Mouse (Mus musculus) testis, postnatal 14 days (tissue): ENCODE measurements at regions not wholly inside any gene's neighbourhood (a gene's known extent, or its start where the extent isn't known, plus 50 kb on each side); places are given as distances from the start of the nearest gene placed in this dataset.

ENCODE experiments used
- DNase-seq: peaks from one replicate; pipeline ENCODE4 v3.0.0; 2021; ENCODE audit warnings: low spot score

- DNase-seq: no peak
Measured at GRCm38 (mm10) chr17:73048164-73048563, 59.6 kb upstream of the Lclat1 start.

DNA sequence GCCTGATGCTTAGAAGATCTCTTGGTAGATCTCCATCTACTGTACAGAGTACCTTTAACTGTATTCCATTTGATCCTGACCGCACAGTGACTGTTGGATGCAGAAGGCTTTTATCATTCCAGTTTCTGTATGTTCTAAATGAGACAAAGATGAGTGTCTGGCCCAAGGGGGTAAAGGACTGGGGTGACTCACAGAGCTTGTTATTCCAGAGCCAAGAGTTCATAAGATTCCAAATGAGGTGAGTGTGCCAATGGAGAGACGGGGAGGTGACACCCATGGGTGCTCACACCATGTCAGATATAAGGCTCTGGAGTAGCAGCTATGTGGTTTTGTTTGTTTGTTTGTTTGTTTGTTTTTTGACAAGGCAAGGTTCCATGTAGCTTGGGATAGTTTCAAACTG is 54.8 kb upstream of the Lclat1 start:
- no peak for DNase-seq

DNA sequence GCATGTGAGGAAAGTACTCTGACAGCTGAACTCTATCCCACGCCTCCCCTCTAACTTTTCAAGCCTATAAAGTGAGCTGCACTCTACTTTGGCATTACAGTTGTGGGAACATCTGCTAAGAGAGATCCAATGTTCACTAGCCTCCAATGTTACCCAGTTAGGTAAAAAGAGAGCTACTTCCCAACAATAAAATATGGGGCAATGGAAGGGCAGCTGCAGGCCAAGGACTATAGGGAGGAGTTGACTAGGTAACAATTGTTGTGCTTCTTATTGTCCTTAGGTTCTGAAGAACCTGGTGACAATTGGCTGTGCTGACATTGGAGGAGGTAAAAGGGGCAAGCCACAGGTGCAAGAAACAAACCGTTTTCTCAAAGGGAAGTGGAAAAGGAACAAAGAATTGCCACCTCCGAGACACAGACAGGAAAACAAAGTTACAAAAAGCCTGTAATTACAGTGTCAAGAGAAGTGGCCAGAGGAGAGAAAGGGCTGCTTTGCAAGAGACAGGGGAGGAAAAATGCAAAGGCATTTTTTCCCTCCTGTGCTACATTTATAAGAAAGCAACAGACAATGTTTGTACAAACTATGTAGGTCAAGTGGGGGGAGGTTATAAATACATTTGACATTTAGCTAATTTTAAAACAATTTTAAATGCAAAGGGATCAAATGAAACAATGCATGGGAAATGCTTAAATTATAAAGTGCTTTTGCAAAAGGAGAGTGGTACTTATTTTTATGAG is 54.1 kb upstream of the Lclat1 start:
- no peak for DNase-seq

GRCm38 (mm10) chr17:73054226-73054625 is 53.6 kb upstream of the Lclat1 start:
- no peak for DNase-seq

DNA sequence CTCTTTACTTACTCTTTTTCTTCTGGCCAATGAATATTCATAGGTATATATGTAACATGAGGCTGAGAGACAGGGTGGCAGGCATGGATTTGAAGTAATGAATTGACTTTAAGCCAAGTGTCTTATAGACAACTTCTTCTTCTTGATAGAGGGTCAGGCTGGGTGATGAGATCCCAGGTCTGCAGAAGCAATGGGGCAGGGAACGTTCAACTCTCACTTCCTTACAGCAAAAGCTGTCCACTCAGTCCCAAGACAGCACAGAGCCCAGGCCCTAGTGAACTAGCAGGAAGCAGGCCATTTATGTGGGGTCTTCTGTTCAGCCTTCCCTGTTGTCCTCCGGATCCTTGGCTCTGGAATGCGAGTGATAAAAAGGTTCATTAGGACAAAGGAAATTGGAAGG is 52.6 kb upstream of the Lclat1 start:
- no peak for DNase-seq

DNA sequence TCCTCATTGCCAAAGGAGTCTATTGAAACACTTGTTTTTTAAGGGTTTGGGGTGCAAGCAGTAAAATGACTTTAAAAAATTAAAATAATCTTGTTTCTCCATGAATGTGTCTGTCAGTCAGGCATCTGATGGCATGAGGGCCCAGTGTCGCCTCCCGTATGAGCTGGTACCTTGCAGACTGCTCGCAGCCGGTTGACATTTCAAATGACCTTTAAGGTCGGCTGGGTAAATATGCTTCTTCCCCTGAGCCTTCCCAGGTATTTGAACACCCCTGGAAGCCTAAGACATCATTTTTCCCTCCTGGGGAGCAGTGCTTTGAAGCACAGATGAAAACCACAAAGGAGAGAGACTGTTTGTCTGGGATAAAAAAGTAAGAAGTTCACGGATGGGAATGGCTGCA is 52.2 kb upstream of the Lclat1 start:
- DNase-seq: no peak

GRCm38 (mm10) chr17:73056616-73057015 is 51.2 kb upstream of the Lclat1 start:
- DNase-seq: no peak
